Mouse (Mus musculus): ENCODE data around the gene Sh3rf1.

GRCm38 (mm10) chr8:61350443-61350842 lies 126.8 kb downstream of the Sh3rf1 start:
- no peak for TF ChIP-seq CTCF (IDR thresholded peaks at IDR 0.05; ENCODE audit: borderline replicate concordance, insufficient read depth, low read depth, low read length)
- no peak for TF ChIP-seq POLR2A (IDR thresholded peaks at IDR 0.05; ENCODE audit: borderline replicate concordance, insufficient read depth, low read length)
